Comparison of ENCODE assay signal across 18 mouse cellular contexts in the genomic region with DNA sequence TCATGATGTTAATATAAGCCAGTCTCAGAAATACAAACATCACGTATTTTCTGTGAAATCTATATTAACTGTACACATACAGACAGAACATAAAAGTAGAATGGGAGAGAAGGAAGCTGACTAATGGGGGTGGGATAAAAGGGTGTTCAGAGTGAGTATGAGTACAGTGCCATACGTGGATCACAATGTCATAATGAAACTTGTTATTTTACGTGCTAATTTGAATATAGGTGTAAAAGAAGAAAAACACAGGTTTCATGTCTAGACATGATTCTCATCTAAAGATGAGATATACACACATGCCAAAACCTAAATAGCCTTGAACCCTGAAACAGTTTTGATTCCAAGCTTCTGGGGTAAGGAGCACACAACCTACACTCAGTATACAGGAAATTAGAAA.
"Had no signal": no experiment of that assay in that cellular context is flagged by ENCODE, and none has a peak within 500 bp of the region (broad histone marks: within the 10 kb centered on the region; RNA-seq: fewer than 3 reads in every experiment).

No protein-coding gene starts in this region.

- H3K4me3 ChIP-seq: liver, embryonic 15.5 days; lung, embryonic 15.5 days; megakaryocyte, embryonic 14.5 days; midbrain, embryonic 13.5 days; midbrain, embryonic 15.5 days; neural tube, embryonic 12.5 days; stomach, embryonic 15.5 days had no signal

- H3K4me2 ChIP-seq: liver, embryonic 15.5 days; lung, embryonic 15.5 days; midbrain, embryonic 13.5 days; midbrain, embryonic 15.5 days; neural tube, embryonic 12.5 days; stomach, embryonic 15.5 days had no signal

- DNase-seq: liver, postnatal 0 days; lung, adult 2 months; lung, postnatal 14 days; lung, postnatal 36 days; right cerebral cortex, postnatal 14 days; thymus, adult 2 months; thymus, postnatal 25 days; thymus, postnatal 4 days had no signal

- H3K4me1 ChIP-seq: liver, embryonic 15.5 days; lung, embryonic 15.5 days; midbrain, embryonic 13.5 days; midbrain, embryonic 15.5 days; neural tube, embryonic 12.5 days; stomach, embryonic 15.5 days had no signal

- H3K36me3 ChIP-seq: liver, embryonic 15.5 days; lung, embryonic 15.5 days; midbrain, embryonic 13.5 days; midbrain, embryonic 15.5 days; neural tube, embryonic 12.5 days; stomach, embryonic 15.5 days had no signal

- H3K27ac ChIP-seq: liver, embryonic 15.5 days; lung, embryonic 15.5 days; macrophage; midbrain, embryonic 13.5 days; midbrain, embryonic 15.5 days; neural tube, embryonic 12.5 days; stomach, embryonic 15.5 days; stomach, postnatal 0 days had no signal

- H3K9me3 ChIP-seq: liver, embryonic 15.5 days; lung, embryonic 15.5 days; megakaryocyte, embryonic 14.5 days; midbrain, embryonic 13.5 days; midbrain, embryonic 15.5 days; neural tube, embryonic 12.5 days; stomach, embryonic 15.5 days had no signal

- H3K27me3 ChIP-seq: liver, embryonic 15.5 days; lung, embryonic 15.5 days; megakaryocyte, embryonic 14.5 days; midbrain, embryonic 13.5 days; midbrain, embryonic 15.5 days; neural tube, embryonic 12.5 days; stomach, embryonic 15.5 days had no signal

- H3K9ac ChIP-seq: liver, embryonic 15.5 days; liver, postnatal 0 days; lung, embryonic 15.5 days; midbrain, embryonic 13.5 days; midbrain, embryonic 15.5 days; neural tube, embryonic 12.5 days; stomach, embryonic 15.5 days had no signal

- ATAC-seq: liver, postnatal 0 days; lung, postnatal 0 days; midbrain, embryonic 13.5 days; midbrain, embryonic 15.5 days had no signal
